Comparison of ENCODE assay signal across 15 mouse cellular contexts in the genomic region with DNA sequence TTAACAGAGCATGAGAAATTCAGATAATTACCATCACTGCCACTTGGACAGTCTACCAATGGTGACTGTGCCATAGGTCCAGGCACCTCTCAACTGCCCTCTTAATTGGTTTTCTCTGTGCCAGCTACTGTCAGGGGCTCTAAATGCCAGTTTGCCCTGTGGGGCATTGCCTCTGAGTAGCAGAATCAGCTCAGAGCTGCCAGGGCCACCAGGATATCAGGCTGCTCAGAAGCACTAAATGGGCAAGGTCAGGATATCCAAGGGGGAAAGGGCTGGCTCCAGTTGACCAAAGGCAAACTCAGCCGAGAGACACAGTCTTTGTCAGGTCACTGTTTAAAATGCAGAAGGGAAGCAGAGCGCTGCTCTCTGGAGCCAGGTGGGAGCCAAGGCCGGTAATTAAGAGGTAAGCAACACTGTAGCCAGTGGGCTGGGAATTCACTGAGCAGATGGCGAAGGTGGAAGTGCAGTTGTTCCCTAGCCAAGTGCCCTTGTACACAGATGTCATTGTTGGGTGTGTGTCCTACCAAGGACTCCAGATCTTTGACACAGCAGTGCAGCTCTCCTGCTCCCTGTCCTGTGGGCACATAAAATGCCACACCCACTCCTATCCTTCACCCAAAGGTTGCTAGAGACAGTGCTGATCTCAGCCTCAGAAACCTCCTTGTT.
DNase-seq lines count a peak whose midpoint lies in the region; ATAC-seq lines count a peak whose summit lies in the region.
"Had no signal": no experiment of that assay in that cellular context is flagged by ENCODE, and none has a peak within 500 bp of the region (broad histone marks: within the 10 kb centered on the region; RNA-seq: fewer than 3 reads in every experiment).

No protein-coding gene starts in this region.

- DNase-seq in forebrain, embryonic 10.5 days (ENCODE audit: extremely low spot score, low spot score): no peak
- DNase-seq in forebrain, embryonic 11.5 days (ENCODE audit: low spot score): no peak
- peak; percentile 46 for DNase-seq in retina, postnatal 1 day
- no peak for DNase-seq in retina, embryonic 14.5 days (ENCODE audit: low spot score)
- DNase-seq in hindbrain, embryonic 14.5 days (ENCODE audit: low spot score): no peak
- DNase-seq in layer of hippocampus, adult 9-11 months: no peak
- DNase-seq: adrenal gland, postnatal 25 days; kidney, adult 8-10 months; lung, embryonic 14.5 days; right cerebral cortex, adult 18-20 months had no signal

- H3K9me3 ChIP-seq in forebrain, embryonic 10.5 days: no peaks in the 10 kb centered on the region
- no peaks in the 10 kb centered on the region for H3K9me3 ChIP-seq in forebrain, embryonic 11.5 days (ENCODE audit: control insufficient read depth, low read length)
- no peaks in the 10 kb centered on the region for H3K9me3 ChIP-seq in hindbrain, embryonic 14.5 days (ENCODE audit: control insufficient read depth, low read length)
- no peaks in the 10 kb centered on the region for H3K9me3 ChIP-seq in liver, embryonic 12.5 days (replicated peaks)
- H3K9me3 ChIP-seq: megakaryocyte, embryonic 14.5 days; neural tube, embryonic 12.5 days had no signal

- no peak for ATAC-seq in forebrain, embryonic 11.5 days (replicated peaks; ENCODE audit: low FRiP score)
- no peak; the same call in 1 of the 2 replicates for ATAC-seq in hindbrain, embryonic 14.5 days (ENCODE audit: low FRiP score)
- ATAC-seq in frontal cortex, adult (ENCODE audit: low TSS enrichment): no peak
- ATAC-seq in liver, embryonic 12.5 days: no peak

- 69% methylated on average over 4 of the region's 4 CpGs for WGBS in forebrain, embryonic 10.5 days
- WGBS in forebrain, embryonic 11.5 days: 75% methylated on average over 4 of the region's 4 CpGs
- WGBS in hindbrain, embryonic 14.5 days: 53% methylated on average over 4 of the region's 4 CpGs
- 50% methylated on average over 4 of the region's 4 CpGs for WGBS in liver, embryonic 12.5 days (ENCODE audit: insufficient replicate concordance)

- peak overlapping the region; percentile 4; the same call in 1 of the 2 replicates for H3K27ac ChIP-seq in forebrain, embryonic 10.5 days
- no peak overlapping the region for H3K27ac ChIP-seq in forebrain, embryonic 11.5 days (ENCODE audit: low read depth, low read length)
- peak overlapping the region; percentile 47; the same call in 1 of the 2 replicates for H3K27ac ChIP-seq in hindbrain, embryonic 14.5 days
- H3K27ac ChIP-seq in liver, embryonic 12.5 days: no peak overlapping the region
- H3K27ac ChIP-seq: neural tube, embryonic 12.5 days had no signal

- H3K4me3 ChIP-seq in forebrain, embryonic 10.5 days: no peak overlapping the region
- no peak overlapping the region for H3K4me3 ChIP-seq in forebrain, embryonic 11.5 days (ENCODE audit: low read depth, low read length)
- no peak overlapping the region for H3K4me3 ChIP-seq in hindbrain, embryonic 14.5 days (replicated peaks; ENCODE audit: low read length)
- no peak overlapping the region for H3K4me3 ChIP-seq in liver, embryonic 12.5 days
- H3K4me3 ChIP-seq: megakaryocyte, embryonic 14.5 days; neural tube, embryonic 12.5 days had no signal

- no peak overlapping the region for H3K4me2 ChIP-seq in forebrain, embryonic 11.5 days (ENCODE audit: low read depth, low read length, severe bottlenecking)
- no peak overlapping the region for H3K4me2 ChIP-seq in hindbrain, embryonic 14.5 days (replicated peaks)
- H3K4me2 ChIP-seq in liver, embryonic 12.5 days: no peak overlapping the region
- H3K4me2 ChIP-seq: heart, embryonic 11.5 days; lung, embryonic 14.5 days; neural tube, embryonic 12.5 days had no signal

- H3K9ac ChIP-seq in forebrain, embryonic 11.5 days (ENCODE audit: low read length): no peak overlapping the region
- no peak overlapping the region for H3K9ac ChIP-seq in hindbrain, embryonic 14.5 days
- H3K9ac ChIP-seq in liver, embryonic 12.5 days: no peak overlapping the region
- H3K9ac ChIP-seq: lung, embryonic 14.5 days; neural tube, embryonic 12.5 days had no signal

- H3K36me3 ChIP-seq in forebrain, embryonic 10.5 days (replicated peaks): no peaks in the 10 kb centered on the region
- H3K36me3 ChIP-seq in forebrain, embryonic 11.5 days (ENCODE audit: control insufficient read depth, insufficient read depth, low read length): no peaks in the 10 kb centered on the region
- no peaks in the 10 kb centered on the region for H3K36me3 ChIP-seq in hindbrain, embryonic 14.5 days (replicated peaks; ENCODE audit: control insufficient read depth, insufficient read depth)
- no peaks in the 10 kb centered on the region for H3K36me3 ChIP-seq in liver, embryonic 12.5 days
- H3K36me3 ChIP-seq: neural tube, embryonic 12.5 days had no signal

- peaks cover 30% of the 10 kb centered on the region for H3K4me1 ChIP-seq in forebrain, embryonic 10.5 days
- peaks cover 4% of the 10 kb centered on the region for H3K4me1 ChIP-seq in forebrain, embryonic 11.5 days (replicated peaks; ENCODE audit: control insufficient read depth, insufficient read depth, low read length)
- H3K4me1 ChIP-seq in hindbrain, embryonic 14.5 days (replicated peaks; ENCODE audit: control insufficient read depth, insufficient read depth, low read length): peaks cover 21% of the 10 kb centered on the region
- H3K4me1 ChIP-seq in liver, embryonic 12.5 days: no peaks in the 10 kb centered on the region
- H3K4me1 ChIP-seq: megakaryocyte, embryonic 14.5 days had no signal

- peaks cover 27% of the 10 kb centered on the region for H3K27me3 ChIP-seq in forebrain, embryonic 10.5 days (ENCODE audit: poor library complexity, severe bottlenecking)
- no peaks in the 10 kb centered on the region for H3K27me3 ChIP-seq in forebrain, embryonic 11.5 days (ENCODE audit: control insufficient read depth, insufficient read depth, low read length)
- H3K27me3 ChIP-seq in hindbrain, embryonic 14.5 days (ENCODE audit: control insufficient read depth, insufficient read depth, low read length): no peaks in the 10 kb centered on the region
- no peaks in the 10 kb centered on the region; the same call in 1 of the 2 replicates for H3K27me3 ChIP-seq in liver, embryonic 12.5 days (replicated peaks)
- H3K27me3 ChIP-seq: neural tube, embryonic 12.5 days had no signal

Comparison
In these comparisons a context has a peak if more than half of its experiments do, and no peak if none do; other contexts are left out.
1. H3K27ac ChIP-seq: peak in forebrain, embryonic 10.5 days (single experiment) and hindbrain, embryonic 14.5 days (single experiment); none in forebrain, embryonic 11.5 days (single experiment) and liver, embryonic 12.5 days (single experiment).